Mouse (Mus musculus) liver, embryonic 14.5 days (tissue): ENCODE measurements around the gene Hmgb1. TPM values are rescaled to one million over a fixed set of nuclear protein-coding genes. Genes with fewer than 3 reads are reported as not detected.

Source experiments
- ATAC-seq: fragments of 200-750 bp; cut with Nextera tagmentation; 2 replicates; pipeline ENCODE4 v1.8.0; 2017; ENCODE audit warnings: moderate number of reproducible peaks, mild to moderate bottlenecking, moderate library complexity; ENCODE audit not compliant: insufficient read depth
- DNase-seq, 3 experiments: peaks; one replicate each; pipeline ENCODE4 v3.0.0-alpha.2; 2012 to 2013; ENCODE audit warnings: low read depth in 3 of 3, low spot score in 3 of 3
- H3K27ac ChIP-seq: fragments of 300-500 bp; sonication (generic); 2 replicates; pipeline ENCODE4 v1.5.1; 2014; ENCODE audit warnings: moderate library complexity, mild to moderate bottlenecking, control low read depth, inconsistent platforms
- H3K27me3 ChIP-seq: fragments of 300-500 bp; sonication (generic); 2 replicates; pipeline ENCODE4 v1.6.1; 2014; ENCODE audit warnings: mild to moderate bottlenecking, low read length, moderate library complexity; ENCODE audit not compliant: control insufficient read depth, insufficient read depth
- H3K36me3 ChIP-seq: fragments of 300-500 bp; sonication (generic); replicated peaks from 2 replicates; pipeline ENCODE4 v1.6.1; 2014; ENCODE audit warnings: low read depth; ENCODE audit not compliant: control insufficient read depth, insufficient read depth
- H3K4me1 ChIP-seq, 2 experiments: fragments of 200-500 bp in 1 of 2; fragments of 300-500 bp in 1 of 2; sonication (generic) in 1 of 2; replicated peaks; 2 replicates each; pipeline ENCODE4 v1.6.1; 2012 to 2014; ENCODE audit warnings: antibody characterized with exemption in 1 of 2, inconsistent platforms in 1 of 2, low read length in 1 of 2; ENCODE audit not compliant: control insufficient read depth in 2 of 2, insufficient read depth in 2 of 2
- H3K4me2 ChIP-seq: fragments of 300-500 bp; sonication (generic); 2 replicates; pipeline ENCODE4 v1.6.1; 2014; ENCODE audit warnings: low read depth, mild to moderate bottlenecking, control low read depth, moderate library complexity
- H3K4me3 ChIP-seq, 2 experiments: fragments of 200-500 bp in 1 of 2; fragments of 300-500 bp in 1 of 2; sonication (generic) in 1 of 2; 2 replicates each; pipeline ENCODE4 v1.5.1; 2012 to 2014; ENCODE audit warnings: low read depth in 2 of 2, low read length in 2 of 2, mild to moderate bottlenecking in 2 of 2, control low read depth in 1 of 2, inconsistent platforms in 1 of 2, moderate library complexity in 1 of 2; ENCODE audit not compliant: insufficient read depth in 1 of 2
- H3K9ac ChIP-seq: fragments of 300-500 bp; sonication (generic); replicated peaks from 2 replicates; pipeline ENCODE4 v1.6.1; 2014; ENCODE audit warnings: mild to moderate bottlenecking, control low read depth, moderate library complexity
- H3K9me3 ChIP-seq: fragments of 300-500 bp; sonication (generic); 2 replicates; pipeline ENCODE4 v1.6.1; 2016; ENCODE audit warnings: low read length, mixed read lengths; ENCODE audit not compliant: control insufficient read depth
- CTCF ChIP-seq: IDR thresholded peaks from 2 replicates; pipeline ENCODE4 v1.5.1; 2016; ENCODE audit warnings: antibody characterized with exemption, low read depth, control low read depth
- EP300 ChIP-seq: IDR thresholded peaks from 2 replicates; pipeline ENCODE4 v1.6.1; 2016; ENCODE audit warnings: antibody characterized with exemption, low read depth
- WGBS: fragments of 180-500 bp; shearing (Covaris S2); extraction: QIAGEN DNeasy Blood & Tissue Kit; methylation state at CpG from one replicate; pipeline ENCODE4 v1.1.7; 2014; ENCODE audit not compliant: insufficient replicate concordance; 5-methylcytosine and 5-hydroxymethylcytosine counted together
- polyA plus RNA-seq, 2 experiments: library from polyadenylated mRNA; depleted of rRNA in 1 of 2; stranded (reverse) in 1 of 2; unstranded in 1 of 2; fragments of >200 nt; fragmentation: Nextera tagmentation in 1 of 2; extraction: Ambion mirVana in 1 of 2; gene quantifications; 2 replicates each; pipeline versions ENCODE4 v1.2.1 to v1.2.3; 2012 to 2014

Hmgb1 gene
- polyA plus RNA-seq, 2 experiments = 176 to 555 TPM

DNA sequence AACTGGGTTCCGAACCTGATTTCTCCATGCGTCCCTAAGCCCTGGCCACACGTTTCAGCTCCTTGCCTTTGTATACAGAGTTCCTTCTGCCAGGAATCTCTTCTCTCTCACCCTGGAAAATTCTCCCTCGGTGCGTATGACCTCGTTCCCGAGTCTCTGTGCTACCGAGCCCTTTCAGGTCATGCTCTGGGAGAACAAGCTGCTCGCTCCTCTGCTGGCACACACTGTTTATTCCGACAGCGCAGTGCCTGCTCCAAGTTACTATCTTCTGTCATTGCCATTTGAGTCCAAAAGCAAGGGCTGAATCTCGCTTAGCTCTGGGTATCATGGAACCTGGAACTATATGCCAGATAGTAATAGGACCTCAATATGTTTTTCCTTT is 31.5 kb downstream of the Hmgb1 start:
- DNase-seq = no peak

GRCm38 (mm10) chr5:149152063-149152773 is 32.1 kb downstream of the Hmgb1 start:
- no peak for DNase-seq
- no peak overlapping the region for H3K27ac ChIP-seq

More for the DNA sequence above, 31.5 kb downstream of the Hmgb1 start:
- WGBS = 75% methylated on average over 12 of the region's 12 CpGs
- ATAC-seq = no peak
- no peak for TF ChIP-seq EP300
- no peak for TF ChIP-seq CTCF
- Histone ChIP-seq H3K27ac (no peak overlapping the region), H3K4me1 (no peaks in the 10 kb centered on the region; a peak in 2 of 4 replicates), H3K36me3 (no peaks in the 10 kb centered on the region), H3K9me3 (no peaks in the 10 kb centered on the region), H3K9ac (no peak overlapping the region), H3K4me3 (no peak overlapping the region), H3K27me3 (no peaks in the 10 kb centered on the region), H3K4me2 (no peak overlapping the region)

GRCm38 (mm10) chr5:149150882-149151281 is 33.4 kb downstream of the Hmgb1 start:
- Histone ChIP-seq H3K36me3 (no peaks in the 10 kb centered on the region), H3K27ac (no peak overlapping the region), H3K4me3 (no peak overlapping the region), H3K9ac (no peak overlapping the region), H3K4me2 (no peak overlapping the region), H3K4me1 (peaks cover 0 to 10% of the 10 kb centered on the region in 2 experiments; a peak in 3 of 4 replicates), H3K9me3 (no peaks in the 10 kb centered on the region), H3K27me3 (no peaks in the 10 kb centered on the region)
- 78% methylated on average over 3 of the region's 3 CpGs for WGBS
- DNase-seq = no peak
- peak; percentile 53; the same call in 1 of the 2 replicates for ATAC-seq
- no peak for TF ChIP-seq CTCF
- TF ChIP-seq EP300 = no peak

More at GRCm38 (mm10) chr5:149152063-149152773, 32.1 kb downstream of the Hmgb1 start:
- Histone ChIP-seq H3K27me3 (no peaks in the 10 kb centered on the region), H3K4me3 (no peak overlapping the region), H3K9ac (no peak overlapping the region), H3K4me1 (peaks cover 0 to 4% of the 10 kb centered on the region in 2 experiments; a peak in 3 of 4 replicates), H3K4me2 (no peak overlapping the region), H3K9me3 (no peaks in the 10 kb centered on the region), H3K36me3 (no peaks in the 10 kb centered on the region)
- TF ChIP-seq EP300 (no peak), CTCF (no peak)
- ATAC-seq = no peak
- 70% methylated on average over 13 of the region's 13 CpGs for WGBS

DNA sequence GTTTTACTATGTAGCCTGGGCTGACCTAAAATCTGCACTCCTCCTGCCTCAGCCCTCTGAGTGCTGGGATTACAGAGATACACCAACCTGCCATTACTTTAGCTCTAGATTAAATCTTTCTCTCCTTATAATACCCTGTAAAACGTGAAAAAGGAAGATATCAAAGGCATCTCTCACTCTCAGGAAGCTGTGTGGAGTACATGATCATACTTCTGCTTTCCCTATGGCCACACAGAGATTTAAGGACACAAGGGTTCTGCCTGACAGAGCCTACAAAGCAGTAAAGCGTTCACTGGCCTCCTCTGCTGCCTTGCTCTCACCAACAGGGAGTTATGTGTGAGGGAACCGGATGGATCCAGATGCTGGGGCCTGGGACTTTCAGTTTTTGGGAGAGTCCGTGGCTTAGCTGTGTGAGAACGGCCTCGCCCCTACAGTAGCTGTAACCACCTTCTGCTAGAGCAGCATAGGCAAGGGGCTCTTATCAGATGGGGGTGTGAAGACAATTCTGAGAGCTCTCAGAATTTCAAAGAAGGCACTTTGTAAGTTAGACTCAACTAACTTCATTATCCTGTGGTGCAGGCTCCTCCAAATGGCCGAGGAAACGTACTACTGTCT is 36.8 kb downstream of the Hmgb1 start:
- Histone ChIP-seq H3K9ac (no peak overlapping the region), H3K9me3 (no peaks in the 10 kb centered on the region), H3K4me1 (peaks cover 0 to 10% of the 10 kb centered on the region in 2 experiments; a peak in 3 of 4 replicates), H3K4me2 (no peak overlapping the region), H3K4me3 (no peak overlapping the region), H3K27ac (no peak overlapping the region), H3K27me3 (no peaks in the 10 kb centered on the region), H3K36me3 (no peaks in the 10 kb centered on the region)
- no peak for ATAC-seq
- DNase-seq = no peak
- TF ChIP-seq CTCF (no peak), EP300 (no peak)
- WGBS = 27% methylated on average over 8 of the region's 8 CpGs

DNA sequence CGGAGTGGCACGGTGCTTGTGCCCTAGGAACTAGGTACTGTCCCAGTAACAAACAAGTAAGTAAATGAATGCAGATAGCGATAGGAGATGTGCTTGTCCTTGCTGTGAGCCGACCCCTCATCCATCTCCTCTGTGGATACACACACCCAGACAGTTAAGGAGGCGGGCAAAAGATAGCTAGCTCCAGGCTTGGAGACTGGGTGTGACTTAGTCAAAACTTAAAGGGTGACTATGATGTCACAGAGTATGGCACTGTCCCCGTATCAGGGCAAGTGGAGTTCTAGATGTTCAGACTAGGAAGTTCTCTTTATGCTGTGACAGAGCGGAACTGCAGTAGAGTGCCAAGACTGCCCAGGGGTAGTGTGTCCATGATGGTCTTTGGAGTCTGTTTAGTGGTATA is 37.6 kb downstream of the Hmgb1 start:
- 60% methylated on average over 7 of the region's 7 CpGs for whole genome bisulfite sequencing
- no peaks in the 10 kb centered on the region for H3K27me3 ChIP-seq
- DNase-seq = no peak
- no peak overlapping the region for H3K9ac ChIP-seq
- H3K4me3 ChIP-seq = no peak overlapping the region
- no peak for TF ChIP-seq EP300
- TF ChIP-seq CTCF = no peak
- H3K4me2 ChIP-seq = no peak overlapping the region
- ATAC-seq = peak; percentile 55
- no peaks in the 10 kb centered on the region for H3K9me3 ChIP-seq
- peaks cover 0 to 10% of the 10 kb centered on the region in 2 experiments; a peak in 3 of 4 replicates for H3K4me1 ChIP-seq
- no peaks in the 10 kb centered on the region for H3K36me3 ChIP-seq
- H3K27ac ChIP-seq = no peak overlapping the region
